Mouse (Mus musculus): ENCODE results near the gene Rnf225. TPM values are rescaled to one million over a fixed set of nuclear protein-coding genes. Genes with fewer than 3 reads are reported as not detected.

Gene Rnf225
- polyA plus RNA-seq, 1 experiment from 2014 or later = 0.69 TPM

DNA sequence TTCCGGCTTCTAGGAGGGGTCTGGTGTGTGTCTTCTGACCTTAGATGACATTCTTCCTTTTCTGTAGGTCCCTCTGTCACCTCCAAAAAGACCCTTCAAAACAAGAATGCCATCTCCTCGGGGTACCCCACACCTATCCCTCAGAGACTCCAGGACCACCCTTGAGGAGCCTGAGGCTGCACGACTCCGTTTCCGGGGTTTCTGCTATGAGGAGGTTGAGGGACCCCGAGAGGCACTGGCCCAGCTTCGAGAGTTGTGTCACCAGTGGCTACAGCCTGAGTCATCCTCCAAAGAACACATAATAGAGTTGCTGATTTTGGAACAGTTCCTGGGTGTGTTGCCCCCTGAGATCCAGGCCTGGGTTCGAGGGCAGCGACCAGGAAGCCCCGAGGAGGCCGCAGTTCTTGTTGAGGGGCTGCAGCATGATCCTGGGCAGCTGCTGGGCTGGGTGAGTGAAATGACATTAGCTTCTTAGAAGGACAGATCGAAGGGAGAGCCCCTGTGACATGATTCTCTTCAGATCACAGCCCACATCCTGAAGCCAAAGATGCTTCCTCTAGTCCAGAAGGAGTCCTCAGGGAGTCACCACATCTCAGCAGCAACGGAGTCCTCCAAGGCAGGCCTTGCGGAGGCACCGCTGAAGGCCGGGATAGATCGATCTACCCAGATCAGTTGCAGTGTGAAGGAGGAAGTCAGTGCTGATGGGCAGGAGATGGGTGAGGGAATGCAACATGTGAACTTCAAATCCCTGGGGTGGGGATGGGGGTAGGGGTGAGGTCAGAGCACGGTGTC lies 51.9 kb downstream of the Rnf225 start:
- peak overlapping the region; percentile 40 for H3K4me2 ChIP-seq (ENCODE audit: low read depth, low read length)
- H3K4me1 ChIP-seq (ENCODE audit: control insufficient read depth, insufficient read depth, low read length) = peaks cover 2% of the 10 kb centered on the region; the same call in 1 of the 2 replicates
- H3K27ac ChIP-seq (replicated peaks; ENCODE audit: low read depth, low read length) = no peak overlapping the region
- DNase-seq (ENCODE audit: low spot score) = no peak
- 85% methylated on average over 18 of the region's 18 CpGs for WGBS
- no peak for ATAC-seq (replicated peaks; ENCODE audit: insufficient number of reproducible peaks, low FRiP score, low TSS enrichment, low read depth)
- H3K4me3 ChIP-seq (ENCODE audit: low read depth, low read length) = no peak overlapping the region
- H3K36me3 ChIP-seq (replicated peaks; ENCODE audit: control insufficient read depth, insufficient read depth, low read depth, low read length) = no peaks in the 10 kb centered on the region
- H3K9me3 ChIP-seq (replicated peaks; ENCODE audit: control insufficient read depth, low read length) = no peaks in the 10 kb centered on the region
- H3K27me3 ChIP-seq (ENCODE audit: control insufficient read depth, insufficient read depth, low read length) = no peaks in the 10 kb centered on the region
- peak overlapping the region; percentile 41; the same call in 1 of the 2 replicates for H3K9ac ChIP-seq (replicated peaks; ENCODE audit: low read length)

DNA sequence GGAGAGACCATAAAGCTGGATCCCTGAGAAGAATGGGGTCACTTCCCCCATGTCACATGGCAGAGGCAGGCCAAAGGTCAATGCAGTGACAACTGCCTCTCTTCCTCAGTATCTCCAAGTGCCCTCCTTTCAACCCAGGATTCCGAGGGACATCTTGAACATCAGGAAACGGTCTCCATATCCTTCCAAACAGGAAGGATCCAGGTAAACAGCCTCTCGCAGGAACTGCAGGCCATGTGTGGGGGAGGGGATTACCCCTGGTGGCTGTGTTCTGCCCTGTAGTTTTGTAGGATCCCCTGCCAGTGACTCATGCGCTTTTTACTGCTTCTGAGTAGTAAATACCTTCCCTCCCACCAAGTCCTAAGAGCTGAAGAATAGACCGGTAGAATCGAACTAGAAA lies 52.6 kb downstream of the Rnf225 start:
- no peaks in the 10 kb centered on the region for H3K36me3 ChIP-seq (replicated peaks; ENCODE audit: control insufficient read depth, insufficient read depth, low read depth, low read length)
- DNase-seq (ENCODE audit: low spot score) (no peak), ATAC-seq (replicated peaks; ENCODE audit: insufficient number of reproducible peaks, low FRiP score, low TSS enrichment, low read depth) (no peak)
- WGBS = 74% methylated on average over 6 of the region's 6 CpGs
- no peaks in the 10 kb centered on the region for H3K27me3 ChIP-seq (ENCODE audit: control insufficient read depth, insufficient read depth, low read length)
- H3K4me3 ChIP-seq (ENCODE audit: low read depth, low read length) = no peak overlapping the region
- H3K27ac ChIP-seq (replicated peaks; ENCODE audit: low read depth, low read length) = no peak overlapping the region
- no peak overlapping the region for H3K9ac ChIP-seq (replicated peaks; ENCODE audit: low read length)
- no peak overlapping the region for H3K4me2 ChIP-seq (ENCODE audit: low read depth, low read length)
- H3K9me3 ChIP-seq (replicated peaks; ENCODE audit: control insufficient read depth, low read length) = no peaks in the 10 kb centered on the region
- peaks cover 2% of the 10 kb centered on the region; the same call in 1 of the 2 replicates for H3K4me1 ChIP-seq (ENCODE audit: control insufficient read depth, insufficient read depth, low read length)

DNA sequence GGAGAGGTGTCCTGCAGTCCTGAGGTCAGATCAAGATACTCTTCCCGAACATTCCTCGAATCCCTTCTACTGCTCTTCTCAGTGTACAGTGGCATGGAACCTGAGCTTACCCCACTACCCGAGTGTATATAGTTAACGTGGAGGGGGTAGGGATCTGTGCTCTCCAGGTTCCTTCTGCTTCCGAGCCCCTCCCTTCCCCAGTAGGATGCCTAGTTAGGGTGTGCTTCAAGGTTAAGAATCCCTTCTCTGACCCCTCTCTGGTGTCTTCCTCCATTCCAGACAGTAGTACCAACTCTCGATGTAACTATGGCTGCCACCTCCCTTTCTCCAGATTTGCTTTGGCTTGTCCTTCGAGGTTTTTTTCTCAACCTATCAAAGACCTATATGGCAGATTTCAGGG lies 53.1 kb downstream of the Rnf225 start:
- H3K4me2 ChIP-seq (ENCODE audit: low read depth, low read length) = no peak overlapping the region
- H3K27me3 ChIP-seq (ENCODE audit: control insufficient read depth, insufficient read depth, low read length) = no peaks in the 10 kb centered on the region
- no peak overlapping the region for H3K9ac ChIP-seq (replicated peaks; ENCODE audit: low read length)
- no peak for DNase-seq (ENCODE audit: low spot score)
- peaks cover 2% of the 10 kb centered on the region; the same call in 1 of the 2 replicates for H3K4me1 ChIP-seq (ENCODE audit: control insufficient read depth, insufficient read depth, low read length)
- H3K9me3 ChIP-seq (replicated peaks; ENCODE audit: control insufficient read depth, low read length) = no peaks in the 10 kb centered on the region
- WGBS = 92% methylated on average over 7 of the region's 7 CpGs
- no peaks in the 10 kb centered on the region for H3K36me3 ChIP-seq (replicated peaks; ENCODE audit: control insufficient read depth, insufficient read depth, low read depth, low read length)
- ATAC-seq (replicated peaks; ENCODE audit: insufficient number of reproducible peaks, low FRiP score, low TSS enrichment, low read depth) = no peak
- H3K4me3 ChIP-seq (ENCODE audit: low read depth, low read length) = no peak overlapping the region
- H3K27ac ChIP-seq (replicated peaks; ENCODE audit: low read depth, low read length) = no peak overlapping the region

Other genes starting within 250 kb of the Rnf225 start
- not detected in 2 replicates for gene Vmn2r55, start 242.4 kb upstream of the Rnf225 start, polyA plus RNA-seq (2014; fragmentation: Nextera tagmentation; extraction: Ambion mirVana)
- gene Vmn2r56, start 192.4 kb upstream of the Rnf225 start, polyA plus RNA-seq (2014; fragmentation: Nextera tagmentation; extraction: Ambion mirVana) = not detected in 2 replicates
- gene Zscan18, start 123.8 kb upstream of the Rnf225 start, polyA plus RNA-seq (2014; fragmentation: Nextera tagmentation; extraction: Ambion mirVana) = 15.1 and 18.6 TPM in 2 replicates
- gene Zfp329, start 108.6 kb upstream of the Rnf225 start, polyA plus RNA-seq (2014; fragmentation: Nextera tagmentation; extraction: Ambion mirVana) = 15.9 and 18.6 TPM in 2 replicates
- gene Zfp110, start 92.7 kb upstream of the Rnf225 start, polyA plus RNA-seq (2014; fragmentation: Nextera tagmentation; extraction: Ambion mirVana) = 37.6 and 39.0 TPM in 2 replicates
- 6.5 and 6.9 TPM in 2 replicates for gene Zfp128, start 46.2 kb upstream of the Rnf225 start, polyA plus RNA-seq (2014; fragmentation: Nextera tagmentation; extraction: Ambion mirVana)
- 26.4 and 27.5 TPM in 2 replicates for gene Zscan22, start 29.6 kb upstream of the Rnf225 start, polyA plus RNA-seq (2014; fragmentation: Nextera tagmentation; extraction: Ambion mirVana)
- 950 and 1,039 TPM in 2 replicates for gene Rps5, start 5.1 kb upstream of the Rnf225 start, polyA plus RNA-seq (2014; fragmentation: Nextera tagmentation; extraction: Ambion mirVana)
- gene Zfp324, start 38.4 kb downstream of the Rnf225 start, polyA plus RNA-seq (2014; fragmentation: Nextera tagmentation; extraction: Ambion mirVana) = 7.9 and 8.9 TPM in 2 replicates
- 5.9 and 6.6 TPM in 2 replicates for gene Zfp446, start 50.4 kb downstream of the Rnf225 start, polyA plus RNA-seq (2014; fragmentation: Nextera tagmentation; extraction: Ambion mirVana)
- not detected in 2 replicates for gene Slc27a5, start 70.8 kb downstream of the Rnf225 start, polyA plus RNA-seq (2014; fragmentation: Nextera tagmentation; extraction: Ambion mirVana)
- gene Trim28, start 71.7 kb downstream of the Rnf225 start, polyA plus RNA-seq (2014; fragmentation: Nextera tagmentation; extraction: Ambion mirVana) = 525 and 526 TPM in 2 replicates
- gene Zbtb45, start 82.6 kb downstream of the Rnf225 start, polyA plus RNA-seq (2014; fragmentation: Nextera tagmentation; extraction: Ambion mirVana) = 22.6 and 22.9 TPM in 2 replicates
- 107 and 116 TPM in 2 replicates for gene Chmp2a, start 107.4 kb downstream of the Rnf225 start, polyA plus RNA-seq (2014; fragmentation: Nextera tagmentation; extraction: Ambion mirVana)
- 172 and 177 TPM in 2 replicates for gene Ube2m, start 110.9 kb downstream of the Rnf225 start, polyA plus RNA-seq (2014; fragmentation: Nextera tagmentation; extraction: Ambion mirVana)
- 1.2 and 1.6 TPM in 2 replicates for gene Mzf1, start 127.3 kb downstream of the Rnf225 start, polyA plus RNA-seq (2014; fragmentation: Nextera tagmentation; extraction: Ambion mirVana)
- gene Vmn1r85, start 167.8 kb downstream of the Rnf225 start, polyA plus RNA-seq (2014; fragmentation: Nextera tagmentation; extraction: Ambion mirVana) = not detected in 2 replicates
- not detected in 2 replicates for gene Vmn1r86, start 192.5 kb downstream of the Rnf225 start, polyA plus RNA-seq (2014; fragmentation: Nextera tagmentation; extraction: Ambion mirVana)
- gene Vmn1r87, start 212.7 kb downstream of the Rnf225 start, polyA plus RNA-seq (2014; fragmentation: Nextera tagmentation; extraction: Ambion mirVana) = not detected in 2 replicates
- gene Vmn1r88, start 232.2 kb downstream of the Rnf225 start, polyA plus RNA-seq (2014; fragmentation: Nextera tagmentation; extraction: Ambion mirVana) = not detected in 2 replicates